Mouse (Mus musculus) liver, embryonic 16.5 days (tissue): ENCODE measurements around the gene Slc22a8. TPM values are rescaled to one million over a fixed set of nuclear protein-coding genes. Genes with fewer than 3 reads are reported as not detected.

Source experiments
- ATAC-seq: fragments of 200-750 bp; cut with Nextera tagmentation; 2 replicates; pipeline ENCODE4 v1.8.0; 2017; ENCODE audit warnings: low read depth, mild to moderate bottlenecking, moderate number of reproducible peaks, moderate library complexity
- H3K27ac ChIP-seq: fragments of 300-500 bp; sonication (generic); 2 replicates; pipeline ENCODE4 v1.5.1; 2014; ENCODE audit warnings: mild to moderate bottlenecking, low read length
- H3K27me3 ChIP-seq: fragments of 300-500 bp; sonication (generic); 2 replicates; pipeline ENCODE4 v1.6.1; 2014; ENCODE audit warnings: low read depth, low read length, mixed read lengths; ENCODE audit not compliant: control insufficient read depth, insufficient read depth
- H3K36me3 ChIP-seq: fragments of 300-500 bp; sonication (generic); 2 replicates; pipeline ENCODE4 v1.6.1; 2014; ENCODE audit warnings: mild to moderate bottlenecking; ENCODE audit not compliant: control insufficient read depth, insufficient read depth
- H3K4me1 ChIP-seq: fragments of 300-500 bp; sonication (generic); 2 replicates; pipeline ENCODE4 v1.6.1; 2014; ENCODE audit warnings: low read depth, low read length, mixed read lengths; ENCODE audit not compliant: control insufficient read depth
- H3K4me2 ChIP-seq: fragments of 300-500 bp; sonication (generic); 2 replicates; pipeline ENCODE4 v1.6.1; 2014; ENCODE audit warnings: low read depth, low read length, mixed read lengths
- H3K4me3 ChIP-seq: fragments of 300-500 bp; sonication (generic); 2 replicates; pipeline ENCODE4 v1.5.1; 2014; ENCODE audit warnings: low read depth, mild to moderate bottlenecking, low read length
- H3K9ac ChIP-seq: fragments of 300-500 bp; sonication (generic); 2 replicates; pipeline ENCODE4 v1.6.1; 2014; ENCODE audit warnings: low read depth, low read length
- H3K9me3 ChIP-seq: fragments of 300-500 bp; sonication (generic); replicated peaks from 2 replicates; pipeline ENCODE4 v1.6.1; 2016; ENCODE audit warnings: low read length; ENCODE audit not compliant: control insufficient read depth
- WGBS: fragments of 180-500 bp; shearing (Covaris S2); extraction: QIAGEN DNeasy Blood & Tissue Kit; methylation state at CpG from one replicate; pipeline ENCODE4 v1.1.7; 2014; ENCODE audit not compliant: insufficient replicate concordance; 5-methylcytosine and 5-hydroxymethylcytosine counted together
- polyA plus RNA-seq: library from polyadenylated mRNA; unstranded; fragments of >200 nt; fragmentation: Nextera tagmentation; extraction: Ambion mirVana; gene quantifications from 2 replicates; pipeline ENCODE4 v1.2.1, GENCODE M21; 2015

The Slc22a8 gene
- polyA plus RNA-seq, 1 experiment from 2014 or later: 2.4 TPM

- 0 out of 2 replicates have a peak, but pooled peaks cover 2% of the 10 kb centered on the region for H3K27me3 ChIP-seq
- WGBS: 17% methylated on average over 2 of the region's 2 CpGs
- no peak overlapping the region for H3K9ac ChIP-seq
- peaks cover 11% of the 10 kb centered on the region for H3K4me1 ChIP-seq
- peak overlapping the region; percentile 18; the same call in 1 of the 2 replicates for H3K27ac ChIP-seq
- no peaks in the 10 kb centered on the region for H3K36me3 ChIP-seq
- H3K4me3 ChIP-seq: no peak overlapping the region
- peak; percentile 63 for ATAC-seq
- no peaks in the 10 kb centered on the region for H3K9me3 ChIP-seq
- H3K4me2 ChIP-seq: no peak overlapping the region
Observed at GRCm38 (mm10) chr19:8592155-8592554, 1.1 kb downstream of the Slc22a8 start.

GRCm38 (mm10) chr19:8592873-8593408 lies 1.9 kb downstream of the Slc22a8 start:
- 30% methylated on average over 6 of the region's 6 CpGs for WGBS
- no peak overlapping the region for H3K4me2 ChIP-seq
- H3K27ac ChIP-seq: peak overlapping the region; percentile 15; the same call in 1 of the 2 replicates
- H3K27me3 ChIP-seq: 0 out of 2 replicates have a peak, but pooled peaks cover 2% of the 10 kb centered on the region
- H3K4me1 ChIP-seq: peaks cover 11% of the 10 kb centered on the region
- no peaks in the 10 kb centered on the region for H3K9me3 ChIP-seq
- no peak overlapping the region for H3K9ac ChIP-seq
- no peak overlapping the region for H3K4me3 ChIP-seq
- peak; percentile 47 for ATAC-seq
- H3K36me3 ChIP-seq: no peaks in the 10 kb centered on the region

GRCm38 (mm10) chr19:8593833-8594232 lies 2.8 kb downstream of the Slc22a8 start:
- H3K27me3 ChIP-seq: 0 out of 2 replicates have a peak, but pooled peaks cover 2% of the 10 kb centered on the region
- no peak for ATAC-seq
- no peak overlapping the region for H3K4me2 ChIP-seq
- no peaks in the 10 kb centered on the region for H3K9me3 ChIP-seq
- peaks cover 11% of the 10 kb centered on the region for H3K4me1 ChIP-seq
- WGBS: 57% methylated on average over 11 of the region's 11 CpGs
- H3K9ac ChIP-seq: no peak overlapping the region
- H3K4me3 ChIP-seq: no peak overlapping the region
- no peaks in the 10 kb centered on the region for H3K36me3 ChIP-seq
- no peak overlapping the region for H3K27ac ChIP-seq

GRCm38 (mm10) chr19:8594518-8594917 lies 3.5 kb downstream of the Slc22a8 start:
- Histone ChIP-seq H3K36me3 (no peaks in the 10 kb centered on the region), H3K9ac (no peak overlapping the region), H3K4me3 (no peak overlapping the region), H3K27ac (no peak overlapping the region), H3K4me2 (no peak overlapping the region), H3K4me1 (peaks cover 11% of the 10 kb centered on the region), H3K9me3 (no peaks in the 10 kb centered on the region), H3K27me3 (0 out of 2 replicates have a peak, but pooled peaks cover 2% of the 10 kb centered on the region)
- no peak for ATAC-seq
- WGBS: 9% methylated on average over 1 of the region's 1 CpGs

GRCm38 (mm10) chr19:8597269-8597668 lies 6.2 kb downstream of the Slc22a8 start:
- Histone ChIP-seq H3K9me3 (no peaks in the 10 kb centered on the region), H3K4me2 (no peak overlapping the region), H3K9ac (no peak overlapping the region), H3K36me3 (no peaks in the 10 kb centered on the region), H3K4me3 (no peak overlapping the region), H3K4me1 (peaks cover 22% of the 10 kb centered on the region), H3K27ac (no peak overlapping the region), H3K27me3 (0 out of 2 replicates have a peak, but pooled peaks cover 2% of the 10 kb centered on the region)
- no peak for ATAC-seq
- WGBS: 55% methylated on average over 4 of the region's 4 CpGs

GRCm38 (mm10) chr19:8599229-8599628 lies 8.2 kb downstream of the Slc22a8 start:
- H3K9ac ChIP-seq: no peak overlapping the region
- peaks cover 27% of the 10 kb centered on the region for H3K4me1 ChIP-seq
- no peaks in the 10 kb centered on the region for H3K9me3 ChIP-seq
- H3K36me3 ChIP-seq: no peaks in the 10 kb centered on the region
- H3K27ac ChIP-seq: peak overlapping the region; percentile 4; the same call in 1 of the 2 replicates
- H3K27me3 ChIP-seq: 0 out of 2 replicates have a peak, but pooled peaks cover 2% of the 10 kb centered on the region
- no peak for ATAC-seq
- H3K4me2 ChIP-seq: no peak overlapping the region
- WGBS: 56% methylated on average over 2 of the region's 2 CpGs
- H3K4me3 ChIP-seq: no peak overlapping the region

- no peak overlapping the region for H3K9ac ChIP-seq
- no peaks in the 10 kb centered on the region for H3K9me3 ChIP-seq
- no peaks in the 10 kb centered on the region for H3K36me3 ChIP-seq
- no peak overlapping the region for H3K4me3 ChIP-seq
- H3K4me2 ChIP-seq: no peak overlapping the region
- no peak overlapping the region for H3K27ac ChIP-seq
- peaks cover 41% of the 10 kb centered on the region for H3K4me1 ChIP-seq
- no peak for ATAC-seq
- H3K27me3 ChIP-seq: 0 out of 2 replicates have a peak, but pooled peaks cover 1% of the 10 kb centered on the region
Observed at GRCm38 (mm10) chr19:8601922-8602321, 10.9 kb downstream of the Slc22a8 start.

- Histone ChIP-seq H3K4me2 (peak overlapping the region; percentile 39), H3K4me1 (peaks cover 41% of the 10 kb centered on the region), H3K9me3 (no peaks in the 10 kb centered on the region), H3K27ac (peak overlapping the region; percentile 42; the same call in 1 of the 2 replicates), H3K27me3 (no peaks in the 10 kb centered on the region), H3K36me3 (no peaks in the 10 kb centered on the region), H3K4me3 (no peak overlapping the region), H3K9ac (no peak overlapping the region)
- peak; percentile 94 for ATAC-seq
- 23% methylated on average over 3 of the region's 3 CpGs for WGBS
Observed at GRCm38 (mm10) chr19:8602914-8603313, 11.9 kb downstream of the Slc22a8 start.

GRCm38 (mm10) chr19:8604536-8605240 lies 13.6 kb downstream of the Slc22a8 start:
- Histone ChIP-seq H3K36me3 (no peaks in the 10 kb centered on the region), H3K4me3 (no peak overlapping the region), H3K27ac (no peak overlapping the region), H3K4me1 (peaks cover 41% of the 10 kb centered on the region), H3K4me2 (no peak overlapping the region), H3K9ac (no peak overlapping the region), H3K27me3 (no peaks in the 10 kb centered on the region), H3K9me3 (no peaks in the 10 kb centered on the region)
- ATAC-seq: no peak
- WGBS: 84% methylated on average over 8 of the region's 8 CpGs
